Mouse (Mus musculus): ENCODE data around the gene Cep170. TPM values are rescaled to one million over a fixed set of nuclear protein-coding genes. Genes with fewer than 3 reads are reported as not detected.

Gene Cep170
- total RNA-seq, 2 experiments from 2014 or later: 92.1 to 95.3 TPM

- no peak for TF ChIP-seq CTCF (IDR thresholded peaks at IDR 0.05)
- Histone ChIP-seq H3K27ac (no peak overlapping the region), H3K4me3 (no peak overlapping the region)
- intact Hi-C loops (cut with DNase I): no loop called here
- DNase-seq (ENCODE audit: extremely low spot score in 1 of 2, low spot score in 2 of 2): no peak
Measured at GRCm38 (mm10) chr1:176823889-176824288, 10.0 kb upstream of the Cep170 start.

GRCm38 (mm10) chr1:176822949-176823348 lies 9.1 kb upstream of the Cep170 start:
- no peak for DNase-seq (ENCODE audit: extremely low spot score in 1 of 2, low spot score in 2 of 2)
- intact Hi-C loops (cut with DNase I): no loop called here
- TF ChIP-seq CTCF (IDR thresholded peaks at IDR 0.05): no peak
- H3K4me3 ChIP-seq: no peak overlapping the region
- H3K27ac ChIP-seq: no peak overlapping the region

GRCm38 (mm10) chr1:176821929-176822328 lies 8.1 kb upstream of the Cep170 start:
- H3K27ac ChIP-seq: no peak overlapping the region
- no peak for TF ChIP-seq CTCF (IDR thresholded peaks at IDR 0.05)
- intact Hi-C loops (cut with DNase I): no loop called here

GRCm38 (mm10) chr1:176818763-176819162 lies 4.9 kb upstream of the Cep170 start:
- H3K4me3 ChIP-seq: no peak overlapping the region
- DNase-seq (ENCODE audit: extremely low spot score in 1 of 2, low spot score in 2 of 2): no peak
- H3K27ac ChIP-seq: no peak overlapping the region
- intact Hi-C loops (cut with DNase I): no loop called here
- no peak for TF ChIP-seq CTCF (IDR thresholded peaks at IDR 0.05)

More at GRCm38 (mm10) chr1:176821929-176822328, 8.1 kb upstream of the Cep170 start:
- H3K4me3 ChIP-seq: no peak overlapping the region
- no peak for DNase-seq (ENCODE audit: extremely low spot score in 1 of 2, low spot score in 2 of 2)

- Histone ChIP-seq H3K4me3 (no peak overlapping the region), H3K27ac (no peak overlapping the region)
- no peak for TF ChIP-seq CTCF (IDR thresholded peaks at IDR 0.05)
- intact Hi-C loops (cut with DNase I): no loop called here
- DNase-seq (ENCODE audit: extremely low spot score in 1 of 2, low spot score in 2 of 2): no peak
Measured at GRCm38 (mm10) chr1:176818147-176818546, 4.3 kb upstream of the Cep170 start.

GRCm38 (mm10) chr1:176816728-176817127 lies 2.9 kb upstream of the Cep170 start:
- no peak for DNase-seq (ENCODE audit: extremely low spot score in 1 of 2, low spot score in 2 of 2)
- H3K27ac ChIP-seq: no peak overlapping the region
- intact Hi-C loops (cut with DNase I): no loop called here
- no peak for TF ChIP-seq CTCF (IDR thresholded peaks at IDR 0.05)
- H3K4me3 ChIP-seq: no peak overlapping the region

- intact Hi-C loops (cut with DNase I): no loop called here
- peak; percentile 87 to 94 for DNase-seq (ENCODE audit: extremely low spot score in 1 of 2, low spot score in 2 of 2)
- TF ChIP-seq CTCF (IDR thresholded peaks at IDR 0.05): peak; percentile 6; the same call in 1 of the 2 replicates
- Histone ChIP-seq H3K27ac (peak within 1 kb of the TSS; percentile 94), H3K4me3 (peak within 1 kb of the TSS; percentile 85)
Measured at GRCm38 (mm10) chr1:176814591-176815062, 760 bp upstream of the Cep170 start, which contains the start of gene Sdccag8. Gene Sdccag8, plus strand, starts transcription at chr1:176814660.

- DNase-seq (ENCODE audit: extremely low spot score in 1 of 2, low spot score in 2 of 2): peak; percentile 68 to 71
- intact Hi-C loops (cut with DNase I): no loop called here
- H3K4me3 ChIP-seq: peak overlapping the region; percentile 85
- H3K27ac ChIP-seq: peak overlapping the region; percentile 94
- no peak for TF ChIP-seq CTCF (IDR thresholded peaks at IDR 0.05)
Measured at GRCm38 (mm10) chr1:176813292-176814035, 403 bp downstream of the Cep170 start.

GRCm38 (mm10) chr1:176812491-176813291 lies 1.2 kb downstream of the Cep170 start:
- peak overlapping the region; percentile 94 for H3K27ac ChIP-seq
- DNase-seq (ENCODE audit: extremely low spot score in 1 of 2, low spot score in 2 of 2): no peak
- intact Hi-C loops (cut with DNase I): no loop called here
- TF ChIP-seq CTCF (IDR thresholded peaks at IDR 0.05): no peak
- H3K4me3 ChIP-seq: peak overlapping the region; percentile 85

- no peak for DNase-seq (ENCODE audit: extremely low spot score in 1 of 2, low spot score in 2 of 2)
- H3K4me3 ChIP-seq: peak overlapping the region; percentile 85
- TF ChIP-seq CTCF (IDR thresholded peaks at IDR 0.05): no peak
- H3K27ac ChIP-seq: no peak overlapping the region
- intact Hi-C loops (cut with DNase I): no loop called here
Measured at GRCm38 (mm10) chr1:176811892-176812291, 2.0 kb downstream of the Cep170 start.

- no peak for DNase-seq (ENCODE audit: extremely low spot score in 1 of 2, low spot score in 2 of 2)
- Histone ChIP-seq H3K27ac (no peak overlapping the region), H3K4me3 (no peak overlapping the region)
- intact Hi-C loops (cut with DNase I): no loop called here
- TF ChIP-seq CTCF (IDR thresholded peaks at IDR 0.05): no peak
Measured at GRCm38 (mm10) chr1:176810161-176810560, 3.7 kb downstream of the Cep170 start.

- TF ChIP-seq CTCF (IDR thresholded peaks at IDR 0.05): no peak
- intact Hi-C loops (cut with DNase I): no loop called here
Measured at GRCm38 (mm10) chr1:176800728-176801365, 13.0 kb downstream of the Cep170 start.

More at GRCm38 (mm10) chr1:176800728-176801365, 13.0 kb downstream of the Cep170 start:
- H3K27ac ChIP-seq: no peak overlapping the region; the same call in 1 of the 2 replicates
- H3K4me3 ChIP-seq: no peak overlapping the region
- DNase-seq (ENCODE audit: extremely low spot score in 1 of 2, low spot score in 2 of 2): peak; percentile 37 to 38

All from left cerebral cortex, adult 2 months (tissue).